Mouse (Mus musculus) common myeloid progenitor, adult 5-6 weeks (primary cell): ENCODE data around the gene Inafm2. TPM values are rescaled to one million over a fixed set of nuclear protein-coding genes. Genes with fewer than 3 reads are reported as not detected.

Experiments used
- ATAC-seq: replicated peaks from 2 replicates; pipeline ENCODE4 v1.8.0; 2016; ENCODE audit warnings: low read depth, mild to moderate bottlenecking, moderate TSS enrichment, inconsistent platforms; ENCODE audit not compliant: poor library complexity, severe bottlenecking
- total RNA-seq: library from RNA; stranded (forward); fragments of 200-1000, 187-1606 nt; gene quantifications from 2 replicates; pipeline ENCODE4 v1.2.3, GENCODE M21; 2017

The Inafm2 gene
- total RNA-seq, 1 experiment from 2014 or later = 19.8 TPM

DNA sequence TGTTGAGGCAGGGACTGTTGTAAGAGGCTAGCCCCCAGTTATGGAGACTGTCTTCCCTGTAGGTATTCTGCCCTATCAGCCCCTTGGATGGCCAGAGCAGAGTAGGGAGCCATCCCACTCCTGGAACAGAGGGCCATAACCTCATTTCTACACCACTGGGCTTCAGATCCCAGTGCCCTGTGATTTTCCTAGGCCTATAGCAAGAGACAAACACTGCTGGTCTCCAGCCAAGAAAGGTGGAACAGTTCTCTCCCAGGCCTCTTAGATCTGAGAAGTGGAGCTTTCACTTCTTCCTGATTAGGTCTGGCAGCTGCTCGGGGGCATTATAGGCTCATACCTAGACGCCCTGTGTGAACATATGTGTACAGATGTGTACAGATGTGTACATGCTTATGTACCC is 30.7 kb downstream of the Inafm2 start:
- ATAC-seq = no peak

DNA sequence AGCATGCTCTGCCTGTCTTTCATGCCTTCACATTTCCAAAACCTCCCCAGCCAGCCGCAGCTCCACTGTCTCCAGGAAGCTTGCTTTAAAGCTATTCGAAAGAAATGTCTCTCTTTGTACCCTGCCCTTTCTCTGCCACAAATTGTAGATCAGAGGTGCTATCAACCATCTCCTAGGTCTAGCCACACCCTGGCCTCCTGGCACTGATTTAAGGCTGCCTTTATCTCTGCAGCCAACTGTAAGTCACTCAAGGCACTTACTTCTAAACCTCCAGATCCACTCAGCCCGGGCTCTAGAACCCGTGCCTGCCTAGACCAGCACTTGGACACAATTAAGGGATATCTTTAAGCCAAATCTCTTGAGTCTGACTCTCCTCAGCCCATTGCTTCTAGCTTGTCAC is 32.9 kb downstream of the Inafm2 start:
- no peak for ATAC-seq

DNA sequence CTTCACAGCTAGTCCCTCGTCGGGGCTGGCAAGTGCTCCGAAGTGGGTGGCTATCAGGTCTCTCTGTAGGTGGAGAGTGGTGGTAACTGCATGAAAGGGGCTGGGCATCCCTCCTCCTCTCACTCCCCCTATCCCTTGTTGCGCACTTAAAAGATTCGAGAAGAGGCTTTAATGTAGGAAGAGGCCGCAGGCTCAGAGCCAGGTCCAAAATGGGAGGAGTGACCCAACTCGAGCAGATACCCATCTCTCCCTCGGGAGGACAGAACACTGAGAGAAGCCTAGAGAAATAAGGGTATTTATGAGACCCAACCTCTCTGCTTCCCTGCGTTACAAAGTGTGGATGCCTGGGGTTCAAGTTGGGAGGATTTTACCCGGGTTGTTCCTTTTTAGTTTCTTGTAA is 33.5 kb downstream of the Inafm2 start:
- no peak for ATAC-seq

DNA sequence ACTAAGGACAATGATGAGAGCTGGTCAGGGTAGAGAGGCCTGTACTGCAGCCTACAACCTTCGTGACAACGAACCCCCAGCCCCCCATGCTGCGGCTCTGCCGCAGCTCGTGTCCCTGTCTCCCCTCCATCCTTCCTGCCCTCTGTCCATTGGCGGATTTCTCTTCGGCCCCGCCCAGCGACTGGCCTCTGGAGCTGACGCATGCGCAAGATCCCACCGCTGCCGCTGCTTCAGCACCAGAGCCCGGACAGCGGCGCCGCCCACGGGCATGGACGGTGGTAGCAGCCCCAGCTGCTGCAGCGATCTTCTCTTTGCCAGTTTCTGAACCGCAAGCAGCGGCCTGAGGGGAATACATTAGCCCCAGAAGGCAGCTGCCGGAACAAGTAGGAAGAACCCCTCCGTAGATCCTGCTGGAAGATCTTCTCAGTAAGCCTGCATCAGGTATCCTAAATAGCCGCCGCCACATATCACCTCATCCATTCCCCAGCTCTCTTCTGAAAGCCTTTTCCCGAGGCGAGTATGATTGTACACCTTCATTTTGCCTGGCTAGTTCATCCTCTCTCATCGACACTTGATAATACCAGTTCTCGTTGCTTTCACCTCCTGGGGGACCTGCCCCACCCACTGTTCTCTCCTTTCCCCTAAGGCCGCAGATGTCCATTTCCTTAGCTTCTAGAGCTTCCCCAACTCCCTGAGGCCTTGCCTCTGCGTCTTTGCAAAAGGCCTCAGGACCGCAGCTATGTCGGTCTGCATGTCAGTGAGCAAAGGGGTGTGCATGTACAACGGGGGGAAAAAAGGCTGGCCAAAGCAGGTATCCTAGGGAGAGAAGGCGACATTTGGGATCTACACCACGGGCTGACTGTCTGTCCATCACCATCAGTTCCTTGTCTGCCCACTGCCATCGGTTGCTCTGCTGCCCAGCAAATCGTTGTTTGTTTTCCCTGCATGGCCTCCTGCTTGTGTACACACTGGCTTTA is 34.2 kb downstream of the Inafm2 start, which contains the start of gene Disp2:
Disp2 (plus strand) TSS at position 216 of the 977 bp plus-strand sequence.
- ATAC-seq = peak; percentile 91

DNA sequence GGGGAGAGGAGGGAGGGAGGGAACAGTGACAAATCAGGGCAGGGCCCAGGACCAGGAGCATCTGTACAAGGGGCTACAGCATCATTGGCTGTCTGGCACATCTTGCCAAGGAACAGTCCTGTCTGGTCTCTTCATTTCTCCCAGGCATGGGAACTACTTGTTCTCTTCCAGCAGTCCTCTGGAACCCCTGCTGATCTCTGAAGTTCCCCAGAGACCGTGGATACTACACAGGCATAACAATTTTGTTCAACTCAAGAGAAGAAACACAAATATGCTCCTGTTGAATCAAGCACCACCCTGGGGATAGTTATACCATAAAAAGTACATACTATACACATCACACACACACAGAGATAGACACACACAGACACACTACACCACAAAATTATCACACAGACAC is 35.6 kb downstream of the Inafm2 start:
- ATAC-seq = no peak

DNA sequence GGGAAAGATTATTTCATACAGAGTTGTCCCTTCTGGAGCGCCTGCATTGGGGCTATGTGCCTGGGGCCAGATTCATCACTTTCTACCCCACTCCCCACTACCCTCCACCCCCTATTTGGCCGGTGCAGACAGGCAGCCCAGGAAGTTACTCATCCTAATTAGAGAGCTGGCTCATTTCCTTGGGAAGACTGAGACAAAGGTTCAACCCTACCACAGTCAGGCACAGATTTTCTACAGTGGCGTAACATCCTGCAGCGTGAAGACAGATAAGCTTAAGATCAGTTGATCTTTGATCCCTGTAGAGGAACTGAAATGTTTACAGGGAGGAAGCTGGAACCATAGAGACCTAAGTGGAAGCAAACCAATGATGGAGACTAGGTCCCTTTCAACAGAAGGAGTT is 36.7 kb downstream of the Inafm2 start:
- no peak for ATAC-seq

DNA sequence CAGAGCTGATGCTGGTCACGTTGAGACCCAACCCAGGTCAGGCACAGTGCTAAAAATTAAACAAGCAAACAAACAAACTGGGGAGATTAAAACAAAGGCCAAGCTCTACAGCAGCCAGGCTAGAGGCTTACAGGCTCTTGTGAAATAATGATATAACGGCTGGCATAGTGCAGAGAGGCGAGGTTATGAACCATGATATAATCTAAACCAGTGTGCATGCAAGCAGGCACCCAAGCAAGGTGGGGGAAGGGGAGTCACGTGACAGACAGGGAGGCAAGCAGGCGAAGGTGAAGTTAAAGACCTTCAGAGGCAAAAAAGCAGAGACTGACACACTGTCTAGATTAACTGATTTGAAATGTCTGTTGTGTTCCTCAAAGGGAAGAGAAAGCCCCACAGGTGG is 37.5 kb downstream of the Inafm2 start:
- ATAC-seq = no peak

DNA sequence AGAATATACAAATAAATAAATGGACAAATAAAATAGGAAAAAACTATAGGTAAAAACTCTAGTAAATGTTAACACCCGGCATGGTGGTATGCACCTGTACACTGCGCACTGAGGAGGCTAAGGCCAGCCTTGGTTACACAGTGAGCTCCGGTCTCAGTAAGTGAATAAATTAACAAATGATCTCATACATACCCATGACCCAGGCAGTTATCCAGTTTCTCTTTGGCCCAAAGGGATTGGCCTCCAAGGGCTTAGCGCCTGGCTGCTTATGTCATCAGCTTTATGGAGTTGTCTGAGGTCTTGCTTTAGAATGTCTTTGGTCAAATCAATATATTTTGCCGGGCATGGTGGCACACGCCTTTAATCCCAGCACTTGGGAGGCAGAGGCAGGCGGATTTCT is 38.1 kb downstream of the Inafm2 start:
- no peak for ATAC-seq

DNA sequence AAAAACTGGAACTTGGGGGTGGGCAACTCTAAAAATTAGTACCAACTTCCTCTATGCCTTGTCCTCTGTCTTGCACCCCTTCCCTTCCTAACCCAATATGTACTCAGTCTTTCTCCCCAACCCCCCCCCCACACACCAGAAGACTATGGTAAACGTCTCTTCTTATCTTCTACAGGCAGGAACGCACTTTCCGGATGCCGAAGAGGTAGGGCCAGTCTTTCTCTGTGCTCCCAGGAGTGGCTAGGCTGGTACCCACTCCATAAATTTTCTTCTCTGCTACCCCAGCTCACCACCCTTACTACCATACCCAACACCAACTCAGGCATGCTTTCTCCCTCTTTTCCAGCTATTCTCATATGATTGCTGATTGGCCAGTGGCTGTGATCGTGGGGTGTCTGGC is 41.0 kb downstream of the Inafm2 start:
- no peak for ATAC-seq

DNA sequence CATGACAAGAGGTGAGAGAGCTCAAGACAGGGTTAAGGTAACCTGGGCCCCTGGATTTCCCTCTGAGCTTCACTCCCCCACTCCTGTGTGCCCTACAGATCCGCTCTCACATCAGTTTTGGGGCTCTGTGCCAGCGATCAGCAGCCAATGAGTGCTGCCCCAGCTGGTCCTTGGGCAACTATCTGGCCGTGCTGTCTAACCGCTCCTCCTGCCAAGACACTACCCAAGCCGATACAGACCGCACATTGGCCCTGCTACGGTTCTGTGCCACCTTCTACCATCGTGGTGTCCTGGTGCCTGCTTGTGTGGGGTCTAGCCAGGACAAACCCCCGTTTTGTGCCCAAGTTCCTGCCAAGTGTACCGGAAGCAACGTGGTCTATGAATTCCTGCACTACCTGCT is 43.9 kb downstream of the Inafm2 start:
- no peak for ATAC-seq

DNA sequence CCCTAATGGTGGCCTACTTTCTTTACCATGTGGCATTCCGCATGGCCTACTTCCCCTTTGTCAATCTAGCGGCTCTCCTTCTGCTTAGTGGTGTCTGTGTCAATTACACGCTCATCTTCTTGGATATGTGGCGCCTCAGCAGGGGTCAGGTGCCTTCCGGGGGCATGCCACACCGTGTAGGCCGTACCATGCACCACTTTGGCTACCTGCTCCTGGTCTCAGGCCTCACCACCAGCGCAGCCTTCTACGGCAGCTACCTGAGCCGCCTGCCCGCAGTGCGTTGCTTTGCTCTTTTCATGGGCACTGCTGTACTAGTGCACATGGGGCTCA is 44.6 kb downstream of the Inafm2 start:
- 0 out of 2 replicates have a peak, but pooled peaks have one; percentile 6 for ATAC-seq

DNA sequence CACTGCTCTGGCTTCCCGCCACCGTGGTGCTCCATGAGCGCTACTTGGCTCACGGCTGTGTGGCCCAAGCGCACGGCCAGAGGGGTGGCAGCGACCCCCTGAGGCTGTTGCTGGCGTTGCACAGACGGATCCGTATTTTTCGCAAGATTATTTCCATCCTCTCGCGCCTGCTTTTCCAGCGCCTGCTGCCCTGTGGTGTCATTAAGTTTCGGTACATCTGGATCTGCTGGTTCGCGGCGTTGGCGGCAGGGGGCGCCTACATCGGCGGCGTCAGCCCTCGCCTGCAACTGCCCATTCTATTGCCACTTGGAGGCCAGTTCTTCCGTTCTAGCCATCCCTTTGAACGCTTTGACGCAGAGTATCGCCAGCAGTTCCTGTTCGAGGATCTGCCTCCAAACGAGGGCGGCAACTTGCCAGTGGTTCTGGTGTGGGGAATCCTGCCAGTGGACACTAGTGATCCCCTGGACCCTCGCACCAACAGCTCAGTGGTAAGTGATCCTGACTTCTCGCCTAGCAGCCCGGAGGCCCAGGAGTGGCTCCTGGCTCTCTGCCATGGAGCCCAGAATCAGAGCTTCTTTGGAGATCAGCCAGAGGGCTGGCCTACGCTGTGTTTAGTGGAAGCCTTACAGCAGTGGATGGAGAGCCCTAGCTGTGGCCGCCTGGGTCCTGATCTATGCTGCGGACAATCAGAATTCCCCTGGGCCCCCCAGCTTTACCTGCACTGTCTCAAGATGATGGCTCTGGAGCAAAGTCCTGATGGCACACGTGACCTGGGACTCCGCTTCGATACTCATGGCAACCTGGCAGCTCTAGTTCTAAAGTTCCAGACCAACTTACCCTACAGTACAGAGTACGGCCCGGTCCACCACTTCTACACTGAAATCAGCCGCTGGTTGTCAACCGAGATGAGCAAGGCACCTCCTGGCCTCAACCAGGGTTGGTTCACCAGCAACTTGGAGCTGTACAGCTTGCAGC is 45.3 kb downstream of the Inafm2 start:
- ATAC-seq = peak; percentile 70

DNA sequence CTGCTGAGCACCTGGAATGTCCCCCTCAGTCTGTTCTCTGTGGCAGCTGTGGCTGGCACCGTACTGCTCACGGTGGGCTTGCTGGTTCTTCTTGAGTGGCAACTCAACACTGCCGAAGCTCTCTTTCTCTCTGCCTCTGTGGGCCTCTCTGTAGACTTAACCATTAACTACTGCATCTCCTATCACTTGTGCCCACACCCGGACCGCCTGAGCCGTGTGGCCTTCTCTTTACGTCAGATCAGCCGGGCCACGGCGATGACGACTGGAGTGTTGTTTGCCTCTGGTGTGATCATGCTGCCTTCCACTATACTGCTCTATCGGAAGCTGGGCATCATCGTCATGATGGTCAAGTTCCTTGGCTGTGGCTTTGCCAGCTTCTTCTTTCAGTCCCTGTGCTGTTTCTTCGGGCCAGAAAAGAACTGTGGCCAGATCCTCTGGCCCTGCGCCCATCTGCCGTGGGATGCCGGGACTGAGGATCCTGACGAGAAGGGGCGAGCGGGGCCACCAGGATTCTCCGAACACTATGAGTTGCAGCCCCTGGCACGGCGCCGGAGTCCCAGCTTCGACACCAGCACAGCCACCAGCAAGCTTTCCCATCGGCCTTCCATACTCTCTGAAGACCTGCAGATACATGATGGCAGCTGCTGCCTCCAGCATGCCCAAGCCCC is 46.2 kb downstream of the Inafm2 start:
- ATAC-seq = no peak

DNA sequence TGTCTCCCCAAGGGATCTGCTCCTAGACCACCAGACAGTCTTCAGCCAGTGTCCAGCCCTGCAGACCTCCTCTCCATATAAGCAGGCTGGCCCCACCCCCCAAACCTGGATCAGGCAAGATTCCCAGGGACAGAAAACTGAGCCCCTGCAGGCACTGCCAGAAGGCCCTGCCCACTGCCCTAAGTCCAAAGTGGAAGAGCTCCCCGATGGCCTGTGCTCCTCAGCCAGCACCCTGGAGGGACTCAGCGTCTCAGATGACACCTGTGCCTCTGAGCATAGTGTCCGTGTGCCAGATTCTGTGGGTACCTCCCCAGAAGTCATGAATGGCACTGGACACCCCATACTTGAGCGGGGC is 46.7 kb downstream of the Inafm2 start:
- ATAC-seq = no peak

DNA sequence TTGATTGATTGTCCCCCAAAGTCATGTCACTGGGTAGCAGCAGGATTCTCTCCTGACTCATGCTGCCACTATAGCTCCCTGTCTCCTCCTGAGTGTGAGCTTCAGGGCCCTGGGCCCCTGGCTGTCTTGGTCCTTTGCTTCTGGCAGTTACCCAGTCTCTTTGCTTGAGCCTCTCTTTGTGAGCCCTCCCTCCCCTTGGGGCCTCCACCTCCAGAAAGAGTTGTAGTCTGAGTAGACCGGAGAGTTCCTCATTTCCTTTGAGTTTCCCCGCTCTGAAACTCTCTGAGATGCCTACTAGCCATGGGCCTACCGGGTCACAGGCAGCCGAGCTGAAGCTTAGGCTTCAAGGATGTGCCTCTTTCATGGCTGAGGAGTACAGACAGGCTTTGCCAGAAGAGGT is 48.1 kb downstream of the Inafm2 start:
- no peak for ATAC-seq

Other genes starting within 250 kb of the Inafm2 start
- gene Bmf, start 196.1 kb upstream of the Inafm2 start, total RNA-seq = 0.37 and 0.44 TPM in 2 replicates
- 103 and 106 TPM in 2 replicates for gene Bub1b, start 147.5 kb upstream of the Inafm2 start, total RNA-seq
- gene Pak6, start 82.5 kb upstream of the Inafm2 start, total RNA-seq = 1.1 and 1.7 TPM in 2 replicates
- 0.09 and 0.19 TPM in 2 replicates for gene Ankrd63, start 41.8 kb upstream of the Inafm2 start, total RNA-seq
- 34.5 and 42.0 TPM in 2 replicates for gene Plcb2, start 17.3 kb upstream of the Inafm2 start, total RNA-seq
- gene Ccdc9b, start 16.9 kb downstream of the Inafm2 start, total RNA-seq = 0.24 and 0.96 TPM in 2 replicates
- gene Phgr1, start 27.0 kb downstream of the Inafm2 start, total RNA-seq = not detected in 2 replicates
- gene Disp2, start 34.0 kb downstream of the Inafm2 start, total RNA-seq = not detected in 2 replicates
- gene Knstrn, start 68.2 kb downstream of the Inafm2 start, total RNA-seq = 124 and 177 TPM in 2 replicates
- 23.8 and 36.2 TPM in 2 replicates for gene Ivd, start 116.2 kb downstream of the Inafm2 start, total RNA-seq
- gene Bahd1, start 154.6 kb downstream of the Inafm2 start, total RNA-seq = 5.3 and 8.4 TPM in 2 replicates
- gene Chst14, start 180.7 kb downstream of the Inafm2 start, total RNA-seq = 2.9 and 3.9 TPM in 2 replicates